Mouse (Mus musculus) brain, embryonic 14.5 days (tissue): ENCODE measurements at regions not wholly inside any gene's neighbourhood (a gene's known extent, or its start where the extent isn't known, plus 50 kb on each side); places are given as distances from the start of the nearest gene placed in this dataset.

Experiments used
- CTCF ChIP-seq: fragments of 200-500 bp; IDR thresholded peaks from 2 replicates; pipeline ENCODE4 v1.5.1; 2012; ENCODE audit warnings: inconsistent platforms, mild to moderate bottlenecking, moderate library complexity, borderline replicate concordance; ENCODE audit not compliant: insufficient read depth, insufficient read length; ENCODE audit errors: extremely low read depth
- POLR2A ChIP-seq: fragments of 200-500 bp; IDR thresholded peaks from 2 replicates; pipeline ENCODE4 v1.6.1; 2012; ENCODE audit warnings: mild to moderate bottlenecking, inconsistent platforms, borderline replicate concordance; ENCODE audit not compliant: poor library complexity, insufficient read depth, insufficient read length, severe bottlenecking; ENCODE audit errors: extremely low read depth

- TF ChIP-seq CTCF (no peak), POLR2A (no peak)
These were observed 501.2 kb upstream of the Ercc4 start for GRCm38 (mm10) chr16:12608259-12608658.
